Mouse (Mus musculus) heart, embryonic 16.5 days (tissue): Measurements from ENCODE around the gene Eif3i. TPM values are rescaled to one million over a fixed set of nuclear protein-coding genes. Genes with fewer than 3 reads are reported as not detected.

Experiments
- ATAC-seq: fragments of 200-750 bp; cut with Nextera tagmentation; replicated peaks from 2 replicates; pipeline ENCODE4 v1.8.0; 2017; ENCODE audit warnings: moderate number of reproducible peaks; ENCODE audit not compliant: insufficient read depth, low FRiP score; ENCODE audit errors: extremely low read depth
- H3K27ac ChIP-seq: fragments of 300-500 bp; sonication (generic); 2 replicates; pipeline ENCODE4 v1.5.1; 2014; ENCODE audit warnings: mild to moderate bottlenecking, low read length, control low read depth, moderate library complexity
- H3K27me3 ChIP-seq: fragments of 300-500 bp; sonication (generic); 2 replicates; pipeline ENCODE4 v1.6.1; 2014; ENCODE audit warnings: low read length, mixed read lengths; ENCODE audit not compliant: control insufficient read depth, insufficient read depth
- H3K36me3 ChIP-seq: fragments of 300-500 bp; sonication (generic); 2 replicates; pipeline ENCODE4 v1.6.1; 2014; ENCODE audit not compliant: control insufficient read depth, insufficient read depth
- H3K4me1 ChIP-seq: fragments of 300-500 bp; sonication (generic); 2 replicates; pipeline ENCODE4 v1.6.1; 2014; ENCODE audit warnings: low read length, mixed read lengths; ENCODE audit not compliant: control insufficient read depth, insufficient read depth
- H3K4me2 ChIP-seq: fragments of 300-500 bp; sonication (generic); 2 replicates; pipeline ENCODE4 v1.6.1; 2014; ENCODE audit warnings: low read depth, mild to moderate bottlenecking, control low read depth, low read length
- H3K4me3 ChIP-seq: fragments of 300-500 bp; sonication (generic); 2 replicates; pipeline ENCODE4 v1.5.1; 2014; ENCODE audit warnings: mild to moderate bottlenecking, control low read depth, low read length
- H3K9ac ChIP-seq: fragments of 300-500 bp; sonication (generic); 2 replicates; pipeline ENCODE4 v1.6.1; 2014; ENCODE audit warnings: low read length, control low read depth
- H3K9me3 ChIP-seq: fragments of 300-500 bp; sonication (generic); replicated peaks from 2 replicates; pipeline ENCODE4 v1.6.1; 2016; ENCODE audit warnings: low read length; ENCODE audit not compliant: control insufficient read depth
- WGBS: fragments of 180-500 bp; shearing (Covaris S2); extraction: QIAGEN DNeasy Blood & Tissue Kit; methylation state at CpG from one replicate; pipeline ENCODE4 v1.1.7; 2014; 5-methylcytosine and 5-hydroxymethylcytosine counted together
- polyA plus RNA-seq: library from polyadenylated mRNA; unstranded; fragments of >200 nt; fragmentation: Nextera tagmentation; extraction: Ambion mirVana; gene quantifications from 2 replicates; pipeline ENCODE4 v1.2.1, GENCODE M21; 2015

The Eif3i gene
- 178 and 180 TPM in 2 replicates for polyA plus RNA-seq

DNA sequence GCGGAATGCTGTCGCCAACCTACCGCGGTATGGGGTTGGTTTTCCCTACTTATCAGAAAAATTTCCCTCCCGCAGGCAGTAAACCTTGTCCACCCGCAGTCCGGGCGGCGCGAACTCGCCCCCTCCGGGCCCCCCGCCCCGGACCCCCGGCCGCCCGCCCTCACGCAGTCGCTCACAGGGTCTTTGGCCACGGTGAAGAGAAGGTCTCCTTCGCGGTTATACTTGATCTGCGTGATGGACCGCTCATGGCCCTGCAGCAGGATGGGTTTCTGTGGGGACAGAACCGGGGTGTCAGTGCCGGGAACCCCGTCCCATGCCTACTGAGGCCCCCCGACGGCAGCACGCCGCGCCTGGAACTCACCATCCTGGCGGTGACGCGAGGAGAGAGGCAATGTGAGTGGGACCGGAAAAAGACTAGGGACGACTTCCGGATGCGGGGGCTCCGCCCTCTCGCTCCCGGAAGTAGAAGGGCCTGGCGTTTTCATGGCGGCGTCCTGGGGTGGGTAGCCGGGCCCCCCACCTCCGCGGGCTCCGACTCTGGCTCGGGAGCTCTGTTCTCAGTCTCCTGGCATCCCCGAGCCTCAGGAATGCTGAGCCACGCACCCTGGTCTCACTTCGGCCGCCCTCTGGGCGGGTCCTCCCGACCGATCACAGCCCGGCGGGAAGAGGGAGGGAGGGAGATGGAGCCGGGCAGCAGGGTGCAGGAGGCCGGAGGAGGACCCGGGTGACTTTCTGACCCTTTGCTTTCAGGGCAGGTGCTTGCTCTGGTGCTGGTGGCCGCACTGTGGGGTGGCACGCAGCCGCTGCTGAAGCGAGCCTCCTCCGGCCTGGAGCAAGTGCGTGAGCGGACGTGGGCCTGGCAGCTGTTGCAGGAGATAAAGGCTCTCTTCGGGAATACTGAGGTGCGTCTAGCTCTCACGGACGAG lies at the start of gene Eif3i, which contains the start of gene Tmem234:
TSS of gene Eif3i (minus strand) at position 416 of the 926 bp plus-strand sequence.
TSS of gene Tmem234 (plus strand) at position 436 of the 926 bp plus-strand sequence.
- peaks cover 17% of the 10 kb centered on the region for H3K4me1 ChIP-seq
- WGBS, result under 1% methylated on average over 74 of the region's 74 CpGs
- H3K27ac ChIP-seq, result peak within 1 kb of the TSS; percentile 68
- no peaks in the 10 kb centered on the region for H3K27me3 ChIP-seq
- H3K9ac ChIP-seq, result peak within 1 kb of the TSS; percentile 97
- ATAC-seq, result peak; percentile 86
- peak within 1 kb of the TSS; percentile 96 for H3K4me3 ChIP-seq
- peaks cover 16% of the 10 kb centered on the region for H3K36me3 ChIP-seq
- H3K4me2 ChIP-seq, result peak within 1 kb of the TSS; percentile 75
- no peaks in the 10 kb centered on the region for H3K9me3 ChIP-seq

DNA sequence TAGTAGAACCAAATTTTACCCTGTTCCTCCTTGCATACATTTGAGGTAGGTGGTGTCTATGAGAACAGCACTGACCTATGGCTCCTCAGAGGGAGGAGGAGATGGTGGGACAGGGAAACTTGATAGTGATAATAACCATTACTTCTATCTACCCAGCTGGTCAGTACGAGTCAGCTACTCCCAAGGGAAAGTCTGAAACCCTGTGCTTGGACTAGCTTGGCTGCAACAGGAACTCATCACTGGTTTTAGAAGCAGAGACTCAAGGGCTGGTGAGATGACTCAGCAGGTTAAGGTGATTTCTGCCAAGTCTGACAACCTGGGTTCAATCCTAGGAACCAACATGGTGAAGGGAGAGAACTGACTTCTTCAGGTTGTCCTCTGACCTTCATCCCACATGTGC lies 48.2 kb upstream of the Eif3i start:
- H3K9me3 ChIP-seq, result no peaks in the 10 kb centered on the region
- H3K27ac ChIP-seq, result no peak overlapping the region
- H3K27me3 ChIP-seq, result no peaks in the 10 kb centered on the region
- no peak overlapping the region for H3K4me3 ChIP-seq
- H3K4me2 ChIP-seq, result no peak overlapping the region
- no peaks in the 10 kb centered on the region for H3K4me1 ChIP-seq
- no peak for ATAC-seq
- no peak overlapping the region for H3K9ac ChIP-seq
- 72% methylated on average over 1 of the region's 1 CpGs for WGBS
- H3K36me3 ChIP-seq, result peaks cover 70% of the 10 kb centered on the region

DNA sequence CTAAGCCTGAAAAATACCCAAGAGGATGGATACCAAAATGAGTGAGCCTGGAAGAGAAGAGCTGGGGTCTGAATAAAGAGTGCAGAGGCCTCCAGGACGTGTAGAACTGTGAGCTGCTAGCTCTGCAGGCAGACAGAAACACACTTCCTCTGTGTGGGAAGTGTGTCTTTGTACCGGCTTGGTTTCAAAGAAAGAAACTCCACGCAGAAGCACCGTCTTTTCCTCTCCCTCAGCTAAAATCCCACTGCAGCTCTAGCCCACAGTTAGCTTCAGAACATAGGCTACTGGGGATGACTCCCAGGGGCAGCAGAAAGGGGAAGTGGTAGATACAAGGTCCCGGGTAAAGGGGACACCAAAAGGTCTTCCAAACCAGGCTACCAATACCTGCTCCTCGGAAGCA lies 44.8 kb upstream of the Eif3i start:
- peaks cover 48% of the 10 kb centered on the region for H3K36me3 ChIP-seq
- no peak overlapping the region for H3K27ac ChIP-seq
- no peak overlapping the region for H3K9ac ChIP-seq
- no peak for ATAC-seq
- H3K4me3 ChIP-seq, result no peak overlapping the region
- H3K4me2 ChIP-seq, result no peak overlapping the region
- no peaks in the 10 kb centered on the region for H3K9me3 ChIP-seq
- no peaks in the 10 kb centered on the region for H3K27me3 ChIP-seq
- H3K4me1 ChIP-seq, result 0 out of 2 replicates have a peak, but pooled peaks cover 3% of the 10 kb centered on the region
- WGBS, result 82% methylated on average over 6 of the region's 6 CpGs

GRCm38 (mm10) chr4:129641756-129642155 lies 41.3 kb upstream of the Eif3i start:
- H3K4me1 ChIP-seq, result peaks cover 23% of the 10 kb centered on the region
- peaks cover 39% of the 10 kb centered on the region for H3K36me3 ChIP-seq
- ATAC-seq, result no peak
- H3K9me3 ChIP-seq, result no peaks in the 10 kb centered on the region
- 58% methylated on average over 5 of the region's 5 CpGs for WGBS
- no peak overlapping the region for H3K4me3 ChIP-seq
- H3K27ac ChIP-seq, result no peak overlapping the region
- peak overlapping the region; percentile 36; the same call in 1 of the 2 replicates for H3K4me2 ChIP-seq
- H3K9ac ChIP-seq, result peak overlapping the region; percentile 42
- H3K27me3 ChIP-seq, result no peaks in the 10 kb centered on the region

GRCm38 (mm10) chr4:129640638-129641467 lies 40.4 kb upstream of the Eif3i start, which contains the start of gene Txlna:
Gene Txlna, minus strand, starts transcription at chr4:129641065.
- Histone ChIP-seq H3K4me1 (peaks cover 23% of the 10 kb centered on the region), H3K27ac (peak within 1 kb of the TSS; percentile 98), H3K4me3 (peak within 1 kb of the TSS; percentile 60), H3K27me3 (no peaks in the 10 kb centered on the region), H3K4me2 (peak within 1 kb of the TSS; percentile 76), H3K9ac (peak within 1 kb of the TSS; percentile 85), H3K9me3 (no peaks in the 10 kb centered on the region), H3K36me3 (peaks cover 42% of the 10 kb centered on the region)
- ATAC-seq, result peak; percentile 94
- under 1% methylated on average over 60 of the region's 60 CpGs for WGBS

DNA sequence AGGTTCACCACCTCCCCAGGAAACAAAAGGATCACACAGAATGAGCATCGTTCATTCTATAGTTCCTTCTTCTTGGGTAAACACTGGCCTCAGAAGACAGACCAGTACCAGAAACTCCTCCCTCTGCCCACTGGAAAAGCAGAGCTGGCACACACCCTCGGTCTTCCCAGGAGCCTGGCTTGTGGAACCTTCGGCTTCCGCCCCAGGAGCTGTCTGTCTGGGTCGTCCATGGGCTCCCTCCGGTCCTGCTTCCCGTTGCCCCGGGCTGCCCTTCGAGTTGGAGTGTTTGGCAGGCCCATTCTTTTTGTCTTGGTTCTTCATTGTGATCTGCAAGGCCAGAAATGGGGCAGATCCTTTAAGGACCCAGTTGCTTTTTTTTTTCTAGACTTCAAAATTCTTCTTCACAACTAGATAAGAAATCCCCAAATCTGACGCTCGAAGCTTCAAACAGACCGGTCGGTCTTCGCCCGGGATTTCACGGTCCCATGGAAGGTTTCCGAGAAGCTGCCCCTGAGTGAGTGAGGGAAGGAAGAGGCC lies 39.7 kb upstream of the Eif3i start:
- Histone ChIP-seq H3K9ac (peak overlapping the region; percentile 85), H3K4me3 (peak overlapping the region; percentile 60), H3K9me3 (no peaks in the 10 kb centered on the region), H3K4me1 (peaks cover 23% of the 10 kb centered on the region), H3K4me2 (peak overlapping the region; percentile 76), H3K27ac (peak overlapping the region; percentile 98), H3K27me3 (no peaks in the 10 kb centered on the region), H3K36me3 (peaks cover 37% of the 10 kb centered on the region)
- ATAC-seq, result no peak
- WGBS, result 2% methylated on average over 17 of the region's 17 CpGs

DNA sequence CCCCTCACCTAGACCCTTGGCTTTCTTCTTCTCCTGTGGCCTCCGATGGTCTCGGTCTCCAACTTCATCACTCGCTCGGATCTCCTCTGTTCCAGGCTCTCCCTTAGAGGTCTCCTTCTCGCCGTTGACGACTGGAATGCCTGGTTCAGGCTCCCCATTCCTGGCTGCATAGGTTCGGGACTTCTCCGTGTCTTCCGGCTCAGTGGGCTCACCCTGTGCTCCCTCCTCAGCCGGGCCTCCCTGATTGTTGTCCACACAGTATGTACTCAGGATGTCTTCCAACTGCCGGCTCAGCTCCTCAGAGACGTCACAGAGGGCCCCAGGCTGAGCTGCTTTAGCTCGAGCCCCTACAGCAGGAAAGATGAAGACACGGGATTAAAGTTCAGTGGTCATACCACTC lies 38.8 kb upstream of the Eif3i start:
- Histone ChIP-seq H3K4me1 (peaks cover 23% of the 10 kb centered on the region), H3K27me3 (no peaks in the 10 kb centered on the region), H3K36me3 (peaks cover 42% of the 10 kb centered on the region), H3K9me3 (no peaks in the 10 kb centered on the region), H3K27ac (no peak overlapping the region; the same call in 1 of the 2 replicates), H3K9ac (peak overlapping the region; percentile 85), H3K4me2 (peak overlapping the region; percentile 76), H3K4me3 (peak overlapping the region; percentile 60)
- ATAC-seq, result no peak
- 75% methylated on average over 15 of the region's 15 CpGs for WGBS

DNA sequence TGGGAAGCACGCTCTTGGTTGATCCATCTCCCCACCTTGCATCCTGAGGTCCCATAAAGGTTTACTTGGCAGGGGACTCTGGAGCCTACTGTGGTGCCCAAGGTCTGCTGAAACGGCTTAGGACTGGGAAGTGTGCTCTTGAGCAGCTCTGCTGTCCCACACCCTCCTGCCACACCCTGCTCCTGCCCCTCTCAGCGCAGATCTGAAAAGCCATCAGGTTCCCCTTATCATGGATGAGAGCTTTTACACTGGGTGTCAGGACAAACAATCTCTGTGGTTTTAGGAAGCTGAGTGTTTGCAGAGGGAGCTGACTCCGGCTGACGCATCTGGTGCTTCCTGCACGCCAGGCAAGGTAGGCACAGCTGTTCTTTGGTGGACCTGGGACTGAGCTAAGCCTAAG lies 33.4 kb upstream of the Eif3i start:
- H3K27me3 ChIP-seq, result no peaks in the 10 kb centered on the region
- WGBS, result 90% methylated on average over 6 of the region's 6 CpGs
- H3K4me1 ChIP-seq, result peaks cover 8% of the 10 kb centered on the region
- H3K4me3 ChIP-seq, result no peak overlapping the region
- peaks cover 81% of the 10 kb centered on the region for H3K36me3 ChIP-seq
- no peak for ATAC-seq
- no peak overlapping the region for H3K4me2 ChIP-seq
- no peak overlapping the region for H3K9ac ChIP-seq
- no peak overlapping the region for H3K27ac ChIP-seq
- no peaks in the 10 kb centered on the region for H3K9me3 ChIP-seq
